Mouse (Mus musculus): ENCODE data around the gene Pfdn4. TPM values are rescaled to one million over a fixed set of nuclear protein-coding genes. Genes with fewer than 3 reads are reported as not detected.

The Pfdn4 gene
- total and polyA plus RNA-seq, 3 experiments = 60.5 to 70.9 TPM; not detected in 1

DNA sequence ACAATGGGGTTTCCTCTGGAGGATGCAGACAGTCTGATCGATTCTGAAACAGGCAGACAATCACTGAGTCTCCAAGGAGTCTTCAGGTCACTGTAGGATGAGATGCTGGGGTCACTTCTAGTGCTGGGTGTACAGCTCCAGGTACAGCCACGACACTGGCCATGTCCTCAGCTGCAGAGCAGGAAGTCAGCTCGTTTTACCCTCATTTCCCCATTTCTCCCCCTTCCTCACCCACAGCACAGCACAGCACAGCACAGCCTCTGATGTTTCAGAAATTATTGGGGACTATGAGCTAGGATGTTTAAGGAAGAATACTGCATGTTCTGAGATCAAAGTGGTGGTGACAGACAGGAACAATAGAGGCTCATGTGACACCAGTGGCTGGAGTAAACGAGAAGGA is 7.8 kb downstream of the Pfdn4 start:
- no peaks in the 10 kb centered on the region for H3K79me2 ChIP-seq (ENCODE audit: control insufficient read depth, insufficient read depth, low read length, poor library complexity)
- H3K4me1 ChIP-seq (ENCODE audit: control insufficient read depth in 1 of 2, insufficient read depth in 2 of 2, low read length in 2 of 2) = peaks cover 3 to 12% of the 10 kb centered on the region in 2 experiments
- H3K4me3 ChIP-seq (ENCODE audit: control insufficient read depth in 1 of 2, insufficient read depth in 1 of 2, low read depth in 2 of 2, low read length in 2 of 2) = peak overlapping the region; percentile 49 to 51
- H3K27me3 ChIP-seq (ENCODE audit: control insufficient read depth in 1 of 2, insufficient read depth in 2 of 2, low read length in 2 of 2) = no peaks in the 10 kb centered on the region
- TF ChIP-seq POLR2A (IDR thresholded peaks at IDR 0.05; ENCODE audit: control insufficient read depth in 1 of 2, insufficient read depth in 1 of 2, low read depth in 1 of 2, low read length in 2 of 2, poor library complexity in 1 of 2) (0 out of 4 replicates have a peak, but pooled peaks of 1 of the 2 experiments have one; percentile 17), USF2 (IDR thresholded peaks at IDR 0.05; ENCODE audit: borderline replicate concordance in 1 of 2, insufficient read depth in 1 of 2, low read depth in 1 of 2, low read length in 2 of 2) (no peak), TBP (IDR thresholded peaks at IDR 0.05; ENCODE audit: low read depth, low read length) (0 out of 2 replicates have a peak, but pooled peaks have one; percentile 26)
- H3K36me3 ChIP-seq (ENCODE audit: control insufficient read depth in 1 of 2, insufficient read depth in 2 of 2, low read length in 2 of 2) = peaks cover 0 to 7% of the 10 kb centered on the region in 2 experiments; a peak in 2 of 4 replicates
- H3K27ac ChIP-seq (ENCODE audit: control insufficient read depth, low read depth, low read length) = peak overlapping the region; percentile 54
- peak; percentile 65 for DNase-seq (ENCODE audit: low read depth, low spot score)
- no peaks in the 10 kb centered on the region for H3K9me3 ChIP-seq (replicated peaks; ENCODE audit: insufficient read depth, low read length)
- H3K9ac ChIP-seq (ENCODE audit: control insufficient read depth, low read depth, low read length, poor library complexity, severe bottlenecking) = peak overlapping the region; percentile 65

DNA sequence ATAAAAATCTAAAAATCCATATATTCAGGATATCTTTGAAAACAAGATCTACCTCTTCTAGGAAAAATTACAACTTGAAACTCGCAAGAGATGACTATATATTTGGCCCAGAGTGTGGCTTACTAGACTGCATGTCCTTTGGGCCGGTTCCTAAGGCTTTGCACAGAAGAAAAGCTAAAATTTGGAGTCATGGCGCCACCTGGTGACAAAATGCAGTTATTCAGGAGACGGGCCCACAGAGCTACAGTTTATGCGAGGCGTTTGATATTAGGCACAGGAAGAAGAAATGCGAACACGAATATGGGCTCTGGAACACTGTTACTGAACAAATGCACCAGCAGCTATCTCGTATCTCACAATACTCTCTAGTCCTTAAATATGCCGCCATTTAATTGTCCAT is 11.5 kb downstream of the Pfdn4 start:
- peak; percentile 89 for DNase-seq (ENCODE audit: low read depth, low spot score)
- Histone ChIP-seq H3K4me1 (ENCODE audit: control insufficient read depth in 1 of 2, insufficient read depth in 2 of 2, low read length in 2 of 2) (peaks cover 6 to 15% of the 10 kb centered on the region in 2 experiments), H3K9me3 (replicated peaks; ENCODE audit: insufficient read depth, low read length) (no peaks in the 10 kb centered on the region), H3K27me3 (ENCODE audit: control insufficient read depth in 1 of 2, insufficient read depth in 2 of 2, low read length in 2 of 2) (no peaks in the 10 kb centered on the region), H3K79me2 (ENCODE audit: control insufficient read depth, insufficient read depth, low read length, poor library complexity) (peaks cover 16% of the 10 kb centered on the region), H3K9ac (ENCODE audit: control insufficient read depth, low read depth, low read length, poor library complexity, severe bottlenecking) (peak overlapping the region; percentile 8; the same call in 1 of the 2 replicates), H3K4me3 (ENCODE audit: control insufficient read depth in 1 of 2, insufficient read depth in 1 of 2, low read depth in 2 of 2, low read length in 2 of 2) (no peak overlapping the region), H3K36me3 (ENCODE audit: control insufficient read depth in 1 of 2, insufficient read depth in 2 of 2, low read length in 2 of 2) (peaks cover 0 to 11% of the 10 kb centered on the region in 2 experiments; a peak in 2 of 4 replicates), H3K27ac (ENCODE audit: control insufficient read depth, low read depth, low read length) (no peak overlapping the region)
- TF ChIP-seq USF1 (IDR thresholded peaks at IDR 0.05; ENCODE audit: low read depth, low read length) = no peak
- TF ChIP-seq E2F4 (IDR thresholded peaks at IDR 0.05; ENCODE audit: borderline replicate concordance, low read depth, low read length) = no peak
- TF ChIP-seq ZC3H11A (IDR thresholded peaks at IDR 0.05; ENCODE audit: low read depth, low read length) = peak; percentile 86
- TF ChIP-seq CHD1 (IDR thresholded peaks at IDR 0.05; ENCODE audit: low read depth, low read length) = no peak
- no peak for TF ChIP-seq MAX (IDR thresholded peaks at IDR 0.05; ENCODE audit: low read length)
- TF ChIP-seq SIN3A (IDR thresholded peaks at IDR 0.05; ENCODE audit: low read length) = peak; percentile 29; the same call in 1 of the 2 replicates
- no peak for TF ChIP-seq MAZ (IDR thresholded peaks at IDR 0.05; ENCODE audit: low read depth, low read length)
- TF ChIP-seq NELFE (IDR thresholded peaks at IDR 0.05; ENCODE audit: low read depth, low read length) = no peak
- no peak for TF ChIP-seq TAL1 (IDR thresholded peaks at IDR 0.05; ENCODE audit: low read length)
- no peak for TF ChIP-seq UBTF (IDR thresholded peaks at IDR 0.05; ENCODE audit: borderline replicate concordance, insufficient read depth, low read depth, low read length)
- TF ChIP-seq CTCF (IDR thresholded peaks at IDR 0.05 in 2 of 3, conservative IDR thresholded peaks at IDR 0.05 in 1 of 3; ENCODE audit: control insufficient read depth in 1 of 3, insufficient read depth in 1 of 3, low read depth in 2 of 3, low read length in 3 of 3, poor library complexity in 1 of 3, severe bottlenecking in 1 of 3) = peak; percentile 70 to 95 (median 76)
- TF ChIP-seq ZMIZ1 (IDR thresholded peaks at IDR 0.05; ENCODE audit: low read depth, low read length) = no peak
- TF ChIP-seq POLR2AphosphoS5 (IDR thresholded peaks at IDR 0.05; ENCODE audit: borderline replicate concordance, low read depth, low read length) = no peak
- TF ChIP-seq SMC3 (IDR thresholded peaks at IDR 0.05; ENCODE audit: low read depth, low read length) = peak; percentile 93
- TF ChIP-seq ZKSCAN1 (IDR thresholded peaks at IDR 0.05; ENCODE audit: low read depth, low read length) = no peak
- peak; percentile 95 for TF ChIP-seq RAD21 (IDR thresholded peaks at IDR 0.05; ENCODE audit: low read depth, low read length)

Data from MEL (cell line).